Mouse (Mus musculus): ENCODE data around the gene Srsf7. TPM values are rescaled to one million over a fixed set of nuclear protein-coding genes. Genes with fewer than 3 reads are reported as not detected.
A peak's percentile ranks its signal among the peaks of the same experiment; 100 is the strongest.
"Not testable (repeated sequence)": the region's sequence is repeated elsewhere in the genome, so short reads cannot be mapped to it uniquely, and the experiment has no call there.

Gene Srsf7
- 10 to 100 TPM; 22.9 to 27.4 TPM for total RNA-seq (2021)
- long read RNA-seq, experiment 1, transcript Srsf7-201 (8 exons, 2,288 nt) = major isoform, 5 of 11 reads
- long read RNA-seq, experiment 1, partial matches to known transcripts = 0 of 11 reads
- long read RNA-seq, experiment 1, other reads (novel, unspliced or antisense) = 0 of 11 reads
- long read RNA-seq, experiment 2, transcript Srsf7-208 (8 exons, 1,040 nt) = minor isoform, 11 of 37 reads
- long read RNA-seq, experiment 2, transcript Srsf7-201 (8 exons, 2,288 nt) = major isoform, 14 of 37 reads
- long read RNA-seq, experiment 2, partial matches to known transcripts = 0 of 37 reads
- long read RNA-seq, experiment 2, other reads (novel, unspliced or antisense) = 10 of 37 reads

DNA sequence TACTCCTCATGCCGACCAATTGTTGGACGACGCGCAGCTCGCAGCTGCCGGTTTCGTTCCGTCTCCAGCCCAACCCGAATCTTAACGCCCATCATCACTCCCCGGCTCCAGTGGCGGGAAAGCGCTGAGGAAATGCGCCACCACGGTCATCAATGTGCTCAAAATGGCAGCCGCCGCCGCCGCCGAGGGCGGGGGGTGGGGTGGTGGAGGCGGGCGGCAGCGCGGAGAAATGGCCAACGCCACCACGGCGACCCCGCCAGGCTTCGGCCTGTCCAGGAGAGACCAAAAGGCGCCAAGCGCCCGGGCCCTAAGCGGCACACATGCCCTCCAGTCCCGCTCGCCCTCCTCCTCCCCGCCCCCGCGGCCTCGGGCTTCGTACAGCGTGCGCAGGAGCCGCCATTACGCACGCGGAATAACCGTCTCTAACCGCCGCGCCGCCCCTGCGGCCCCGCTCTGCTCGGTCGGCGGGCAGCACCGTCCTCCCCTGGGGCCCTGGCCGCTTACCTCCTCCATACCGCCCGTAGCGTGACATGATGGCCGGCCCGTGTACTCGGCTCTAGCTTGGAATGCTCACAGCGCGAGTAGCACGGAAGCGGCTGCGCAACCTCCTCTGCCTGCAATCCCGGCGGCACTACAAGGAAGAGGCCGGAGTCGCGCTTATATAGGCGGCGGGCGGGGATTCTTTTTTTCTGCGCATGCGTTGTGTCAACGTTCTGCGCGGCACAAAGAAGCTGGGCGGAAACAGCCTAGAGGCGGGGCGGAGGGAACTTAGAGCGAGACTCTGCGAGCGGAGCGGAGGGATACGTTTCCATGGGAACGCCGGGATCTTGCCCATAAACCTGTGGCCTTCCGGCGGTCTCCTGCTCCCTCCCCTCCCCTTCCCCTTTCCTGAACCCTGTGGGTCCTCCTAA is at the start of gene Srsf7, which contains the start of gene Ttc39d:
TSS of gene Srsf7 (minus strand) at position 637 of the 911 bp plus-strand sequence.
TSS of gene Ttc39d (plus strand) at position 790 of the 911 bp plus-strand sequence.
- intact Hi-C loops (cut with DNase I) = no loop called here
- peak; percentile 97 to 99 for DNase-seq

DNA sequence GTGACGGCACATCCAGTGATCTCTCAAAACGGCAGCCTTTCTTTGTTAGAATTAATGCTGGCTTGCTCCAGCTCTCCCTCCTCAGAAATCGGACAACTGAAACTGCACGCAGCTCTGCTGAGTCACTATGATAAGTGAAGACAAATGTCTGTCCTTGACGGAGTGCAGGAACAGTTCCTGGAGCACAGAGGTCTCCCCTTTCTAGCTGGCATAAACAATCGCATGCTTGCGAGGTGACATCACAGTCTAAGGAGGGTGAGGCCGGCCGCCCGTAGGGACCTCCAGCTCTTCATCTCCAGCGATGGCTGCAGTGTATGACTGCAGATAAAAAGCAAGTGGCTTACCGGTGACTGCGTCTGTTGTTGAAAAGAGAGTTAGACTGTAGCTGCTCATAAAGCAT is 48.1 kb upstream of the Srsf7 start:
- intact Hi-C loops (cut with DNase I) = no loop called here
- DNase-seq = peak; percentile 57 to 59

DNA sequence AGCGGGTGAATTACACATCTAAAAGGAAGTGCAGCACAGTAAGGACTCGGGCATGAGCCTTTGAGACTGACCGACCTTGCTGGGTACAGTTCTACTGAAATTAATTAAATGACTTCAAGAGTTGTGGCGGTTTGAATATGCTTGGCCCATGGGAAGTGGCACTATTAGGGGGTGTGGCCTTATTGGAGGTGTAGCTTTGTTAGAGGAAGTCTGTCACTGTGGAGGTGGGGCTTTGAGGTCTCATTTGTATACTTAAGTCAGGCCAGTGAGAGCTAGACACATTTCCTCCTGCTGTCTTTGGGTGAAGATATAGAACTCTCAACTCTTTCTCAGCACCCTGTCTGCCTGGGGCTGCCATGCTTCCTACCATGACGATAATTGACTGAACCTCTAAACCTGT is 47.3 kb upstream of the Srsf7 start:
- intact Hi-C loops (cut with DNase I) = no loop called here
- no peak for DNase-seq

DNA sequence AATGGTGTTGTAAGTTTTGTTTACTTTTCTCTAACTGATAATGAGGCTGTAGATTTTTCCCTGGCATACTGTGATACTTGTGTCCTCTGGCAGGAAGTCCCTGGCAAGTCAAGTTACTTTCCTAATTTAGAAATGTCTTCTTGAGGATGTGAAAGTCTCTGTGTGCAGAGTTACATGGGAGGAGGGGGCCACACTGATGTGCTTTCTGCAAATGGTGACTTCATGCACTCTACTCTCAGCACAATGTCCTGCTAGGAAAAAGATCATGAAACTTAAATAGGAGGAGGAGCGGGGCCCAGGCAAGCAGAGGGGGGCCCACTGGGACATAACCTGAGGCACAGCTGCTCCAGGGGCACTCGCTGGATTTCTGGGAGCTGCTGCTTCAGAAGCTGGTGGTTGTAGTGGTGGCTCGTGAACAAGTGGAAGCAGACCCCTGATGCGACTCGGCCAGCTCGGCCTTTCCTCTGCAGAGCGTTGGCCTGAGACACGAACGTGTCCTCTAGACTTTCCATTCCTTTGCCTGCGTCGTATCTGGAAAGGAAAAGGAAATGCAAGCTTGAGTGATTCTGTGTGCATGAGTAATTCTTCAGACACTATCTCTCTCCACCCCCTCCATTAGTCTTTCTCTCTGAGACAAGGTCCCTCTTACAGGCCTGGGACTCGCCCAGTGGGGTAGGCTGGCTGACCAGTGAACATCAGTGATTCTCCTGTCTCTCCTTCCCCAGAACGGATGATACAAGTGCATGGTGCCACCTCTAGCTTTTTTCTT is 45.8 kb upstream of the Srsf7 start:
- no peak for DNase-seq

DNA sequence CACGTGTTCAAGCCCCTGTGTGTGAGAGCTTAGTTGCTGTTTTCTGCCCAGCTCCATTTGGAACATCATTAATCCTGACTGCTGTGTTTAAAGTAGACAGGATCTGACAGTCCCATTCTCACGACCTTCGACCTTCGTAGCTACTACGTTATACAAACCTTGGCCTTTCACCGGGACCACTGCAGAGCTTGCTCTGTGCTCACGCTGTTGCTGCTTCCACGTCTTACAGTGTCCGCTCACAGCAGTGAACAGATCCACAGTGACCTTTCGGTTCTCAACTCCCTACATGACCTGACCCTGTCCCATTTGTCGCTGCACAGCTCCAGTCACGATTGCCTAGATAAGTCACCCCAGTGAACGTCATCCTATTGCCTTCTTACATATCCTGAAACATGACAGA is 36.0 kb upstream of the Srsf7 start:
- intact Hi-C loops (cut with DNase I) = no loop called here

More for the DNA sequence above, 45.8 kb upstream of the Srsf7 start:
- intact Hi-C loops (cut with DNase I) = no loop called here

DNA sequence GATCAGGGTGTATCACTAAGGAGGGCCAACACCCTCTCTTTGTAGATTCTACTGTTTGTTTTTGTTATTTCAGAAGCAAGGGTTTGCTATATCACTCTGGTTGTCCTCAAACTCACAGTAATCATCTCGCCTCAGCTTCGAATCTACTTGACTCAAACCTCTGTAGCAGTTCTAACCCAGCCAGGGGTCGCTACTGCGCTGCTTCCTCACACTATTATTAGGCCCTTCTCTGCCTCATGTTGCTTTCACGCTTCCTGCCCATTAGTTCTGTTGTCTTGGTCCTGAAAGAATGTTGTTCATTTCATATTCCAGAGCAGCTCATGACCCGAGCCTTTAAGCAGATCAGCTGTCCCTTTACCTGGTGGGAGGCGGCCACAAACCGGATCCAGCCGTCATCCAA is 34.5 kb upstream of the Srsf7 start:
- intact Hi-C loops (cut with DNase I) = no loop called here
- DNase-seq = no peak

More for the DNA sequence above, 36.0 kb upstream of the Srsf7 start:
- no peak for DNase-seq

DNA sequence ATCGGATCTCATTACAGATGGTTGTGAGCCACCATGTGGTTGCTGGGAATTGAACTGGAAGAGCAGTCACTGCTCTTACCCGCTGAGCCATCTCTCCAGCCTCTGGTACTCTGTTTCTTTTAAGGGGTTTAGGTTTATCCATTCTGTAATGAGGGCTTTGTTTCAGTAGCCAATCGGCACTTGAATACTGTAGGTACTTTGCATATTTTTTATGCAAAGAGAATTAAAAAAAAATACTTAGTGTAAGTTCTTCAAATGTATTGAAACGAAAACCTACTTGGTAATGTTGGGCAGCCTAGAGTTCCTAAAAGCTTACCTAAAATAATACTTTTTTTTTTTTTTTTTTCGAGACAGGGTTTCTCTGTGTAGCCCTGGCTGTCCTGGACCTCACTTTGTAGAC is 30.4 kb upstream of the Srsf7 start:
- intact Hi-C loops (cut with DNase I) = no loop called here
- DNase-seq = no peak

DNA sequence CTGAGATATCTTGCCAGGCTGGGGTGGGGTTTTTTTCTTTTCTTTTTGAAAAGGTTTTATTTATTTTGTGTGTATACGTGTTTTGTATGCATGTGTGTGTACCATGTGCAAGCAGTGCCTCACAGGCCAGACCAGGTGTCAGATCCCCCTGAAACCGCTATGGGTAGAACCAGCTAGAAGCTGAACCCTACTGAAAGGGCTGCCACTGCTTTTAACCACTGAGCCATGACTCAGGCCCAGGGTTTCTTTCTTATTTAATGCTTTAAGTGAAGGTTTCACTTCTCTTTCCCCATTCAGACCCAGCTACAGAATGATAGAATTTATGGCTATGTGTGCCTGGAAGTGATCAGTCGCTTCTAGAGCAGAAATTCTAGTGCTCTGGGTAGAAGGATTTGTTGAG is 29.7 kb upstream of the Srsf7 start:
- DNase-seq = no peak
- intact Hi-C loops (cut with DNase I) = no loop called here

DNA sequence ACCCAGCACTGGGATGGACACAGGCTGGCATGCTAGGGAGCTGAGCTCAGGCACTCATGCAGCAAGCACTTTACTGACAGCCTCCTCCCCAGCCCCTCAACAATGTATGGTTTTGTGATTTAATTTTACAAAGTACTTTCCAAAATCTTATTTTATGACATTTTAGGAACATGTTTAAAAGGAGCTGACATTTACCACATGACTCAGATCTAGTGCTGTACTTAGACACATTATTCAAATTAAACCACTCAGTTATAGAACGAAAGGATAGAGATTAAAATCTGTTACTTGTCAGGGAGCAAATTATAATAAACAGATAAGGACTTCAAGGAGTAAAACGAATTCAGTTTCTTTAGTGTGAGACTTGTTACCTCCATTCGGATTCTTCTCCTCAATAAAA is 28.4 kb upstream of the Srsf7 start:
- intact Hi-C loops (cut with DNase I) = no loop called here
- DNase-seq = no peak

DNA sequence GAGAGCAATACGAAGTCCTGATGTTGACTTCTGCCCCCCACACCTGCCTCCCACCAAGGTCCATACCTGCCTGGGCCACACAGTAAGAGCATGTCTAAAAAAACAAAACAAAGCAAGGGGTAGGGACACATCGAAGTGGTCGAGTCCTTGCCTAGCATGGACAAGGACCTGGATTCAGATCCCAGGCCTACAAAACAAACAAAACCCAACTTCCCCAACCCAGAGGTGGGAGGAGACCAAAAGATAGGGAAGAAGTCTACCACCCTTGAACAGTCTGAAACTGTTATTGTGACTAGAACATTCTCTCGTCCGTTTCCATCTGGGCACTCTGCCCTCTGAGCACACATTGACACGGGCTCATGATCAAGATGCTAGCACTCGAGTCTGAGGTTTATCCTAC is 27.3 kb upstream of the Srsf7 start:
- intact Hi-C loops (cut with DNase I) = no loop called here
- no peak for DNase-seq

DNA sequence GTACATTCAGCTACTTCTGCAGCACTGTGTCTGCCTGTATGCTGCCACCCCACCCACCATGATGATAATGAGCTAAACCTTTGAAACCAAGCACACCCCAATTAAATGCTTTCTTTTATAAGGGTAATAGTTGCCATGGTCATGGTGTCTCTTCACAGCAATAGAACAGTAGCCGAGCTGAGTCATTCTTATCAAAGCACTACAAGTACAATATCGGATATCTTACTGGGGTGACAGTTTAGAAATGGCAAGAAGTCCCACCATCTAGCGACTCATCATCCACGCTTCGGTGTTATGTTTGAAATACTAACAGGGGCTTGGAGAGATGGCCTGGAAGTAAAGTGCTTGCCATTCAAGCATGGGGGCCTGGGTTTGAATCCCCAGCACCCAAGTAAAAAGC is 26.7 kb upstream of the Srsf7 start:
- intact Hi-C loops (cut with DNase I) = no loop called here
- no peak for DNase-seq

DNA sequence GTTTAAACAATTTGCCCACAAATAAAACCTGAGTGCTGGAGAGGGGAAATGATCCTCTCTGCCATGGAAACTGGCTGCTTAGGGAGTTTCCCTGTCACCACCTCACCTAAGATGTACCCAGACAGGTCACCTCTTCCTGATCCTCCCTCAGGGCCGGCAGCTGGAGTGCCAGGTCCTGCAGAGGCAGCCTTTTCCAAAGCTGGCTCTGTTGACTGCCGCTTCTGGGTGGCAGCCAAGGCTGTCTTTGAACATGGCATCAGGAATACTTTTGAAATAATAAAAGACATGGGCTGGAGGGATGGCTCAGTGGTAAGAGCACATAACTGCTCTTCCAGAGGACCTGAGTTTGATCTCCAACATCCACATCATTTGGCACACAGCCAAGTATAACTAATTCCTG is 22.3 kb upstream of the Srsf7 start:
- DNase-seq = no peak
- intact Hi-C loops (cut with DNase I) = no loop called here

DNA sequence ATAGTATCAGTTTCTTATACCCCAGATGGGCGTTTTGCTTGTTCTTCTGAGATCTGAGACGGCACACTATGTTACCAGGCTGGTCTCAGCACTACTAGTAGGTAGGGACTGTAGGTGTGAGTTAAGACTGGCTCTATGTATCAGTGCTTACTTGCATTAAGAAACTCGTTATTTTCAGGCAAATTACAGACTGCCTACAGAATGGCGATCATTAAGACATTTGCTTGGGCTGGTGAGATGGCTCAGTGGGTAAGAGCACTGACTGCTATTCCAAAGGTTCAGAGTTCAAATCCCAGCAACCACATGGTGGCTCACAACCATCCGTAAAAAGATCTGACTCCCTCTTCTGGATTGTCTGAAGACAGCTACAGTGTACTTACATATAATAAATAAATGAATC is 18.0 kb upstream of the Srsf7 start:
- intact Hi-C loops (cut with DNase I); DNase-seq: not testable (repeated sequence)

DNA sequence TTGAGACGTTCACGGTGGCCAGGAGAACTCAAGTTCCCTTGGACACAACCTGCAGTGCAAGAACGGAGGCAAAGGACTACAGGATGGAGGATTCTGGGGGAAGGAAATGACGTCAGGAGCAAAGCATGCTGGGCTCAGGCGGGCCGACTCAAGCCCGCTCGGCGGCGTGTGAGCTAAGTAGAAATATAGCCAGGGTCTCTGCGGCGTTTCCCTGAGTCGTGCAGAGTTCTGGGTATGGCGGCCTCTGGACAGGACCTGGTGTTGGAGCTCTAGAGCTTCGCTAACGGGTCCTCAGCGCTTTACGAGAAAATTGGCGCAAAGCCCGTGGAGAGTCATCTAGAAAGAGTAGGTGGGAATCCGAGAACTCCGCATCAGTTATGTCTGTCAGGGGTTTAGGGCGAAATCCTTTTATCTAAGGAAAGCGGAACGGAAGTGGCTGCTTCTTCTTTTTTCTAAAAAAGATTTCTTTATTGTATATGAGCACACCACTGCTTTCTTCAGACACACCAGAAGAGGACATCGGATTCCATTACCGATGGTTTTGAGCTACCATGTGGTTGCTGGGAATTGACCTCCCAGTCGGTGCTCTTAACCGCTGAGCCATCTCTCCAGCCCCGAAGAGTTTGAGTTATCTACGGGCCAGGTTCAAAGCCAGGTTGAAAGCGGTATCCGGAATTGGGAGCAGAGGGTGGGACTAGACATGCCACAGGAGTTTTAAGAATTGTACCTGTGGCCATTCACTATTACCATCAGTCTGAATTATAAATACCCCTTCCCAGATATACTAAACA is 17.4 kb upstream of the Srsf7 start, which contains the start of gene Gemin6:
TSS of gene Gemin6 (plus strand) at position 116 of the 791 bp plus-strand sequence.
- intact Hi-C loops (cut with DNase I) = no loop called here
- peak; percentile 60 to 68 for DNase-seq

DNA sequence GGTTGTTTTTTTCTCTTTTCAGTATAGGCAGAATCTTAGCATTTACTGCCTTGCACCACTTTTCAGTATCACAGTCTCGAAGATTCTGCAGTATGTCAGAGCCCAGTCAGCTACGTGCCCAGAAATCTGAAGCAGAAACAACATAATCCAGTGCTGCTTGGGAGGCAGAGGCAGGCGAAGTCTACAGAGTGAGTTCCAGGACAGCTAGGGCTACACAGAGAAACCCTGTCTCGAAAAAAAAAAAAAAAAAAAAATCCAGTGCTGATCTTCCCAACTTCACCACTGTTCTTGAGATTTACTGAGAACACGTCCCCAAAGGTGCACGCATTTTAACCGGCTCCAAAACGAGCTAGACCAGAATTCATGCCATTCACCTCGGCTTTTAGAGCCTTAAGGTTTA is 16.7 kb upstream of the Srsf7 start:
- no peak for DNase-seq
- intact Hi-C loops (cut with DNase I) = no loop called here

DNA sequence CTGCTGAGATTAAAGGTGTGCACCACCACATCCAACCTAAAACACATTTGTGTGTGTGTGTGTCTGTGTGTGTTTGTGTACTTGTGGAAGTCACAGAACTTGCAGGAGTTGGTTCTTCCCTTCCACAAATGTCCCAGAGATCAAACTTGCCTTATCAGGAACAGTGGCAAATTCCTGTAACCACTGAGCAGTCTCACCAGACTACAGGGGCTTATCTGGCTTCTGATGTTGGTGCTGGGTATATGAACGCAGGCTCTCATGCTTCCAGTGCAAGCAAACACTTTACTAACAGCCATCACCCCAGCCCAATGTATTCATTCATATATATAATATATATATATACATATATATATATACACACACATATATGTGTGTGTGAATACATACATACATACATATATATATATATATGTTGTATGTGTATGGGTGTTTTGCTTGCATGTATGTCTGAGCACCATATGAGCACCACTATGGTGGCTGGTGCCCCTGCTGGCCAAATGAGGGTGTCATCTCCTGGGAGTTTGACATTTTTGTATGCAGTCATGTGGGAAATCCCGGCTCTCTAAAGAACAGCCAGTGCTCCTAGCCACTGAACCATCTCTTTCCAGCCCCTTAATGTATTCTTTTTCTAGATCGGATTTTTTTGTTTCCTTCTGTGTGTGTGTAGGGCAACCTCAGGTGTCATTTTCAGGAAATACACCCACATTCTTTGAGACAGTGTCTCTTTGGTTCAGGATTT is 15.0 kb upstream of the Srsf7 start:
- intact Hi-C loops (cut with DNase I) = no loop called here
- no peak for DNase-seq

DNA sequence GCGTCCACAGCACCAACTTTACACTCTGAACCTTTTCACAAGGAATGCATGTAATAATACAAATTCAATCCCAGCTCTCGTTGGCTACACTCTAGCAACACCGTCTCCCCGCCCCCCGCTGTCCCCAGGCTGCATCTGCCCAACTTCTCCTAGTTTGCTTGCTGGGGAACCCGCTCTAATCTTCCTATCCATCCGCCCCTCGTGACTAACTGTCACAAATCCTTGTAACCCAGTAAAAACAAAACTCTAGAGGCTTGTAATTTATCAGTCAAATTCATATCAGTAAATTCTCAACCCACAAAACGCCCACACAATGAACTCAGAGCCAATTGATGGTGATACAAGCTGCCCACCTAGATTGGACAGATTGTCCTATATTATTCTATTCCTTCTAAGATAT is 14.1 kb upstream of the Srsf7 start:
- DNase-seq = no peak
- intact Hi-C loops (cut with DNase I) = no loop called here

DNA sequence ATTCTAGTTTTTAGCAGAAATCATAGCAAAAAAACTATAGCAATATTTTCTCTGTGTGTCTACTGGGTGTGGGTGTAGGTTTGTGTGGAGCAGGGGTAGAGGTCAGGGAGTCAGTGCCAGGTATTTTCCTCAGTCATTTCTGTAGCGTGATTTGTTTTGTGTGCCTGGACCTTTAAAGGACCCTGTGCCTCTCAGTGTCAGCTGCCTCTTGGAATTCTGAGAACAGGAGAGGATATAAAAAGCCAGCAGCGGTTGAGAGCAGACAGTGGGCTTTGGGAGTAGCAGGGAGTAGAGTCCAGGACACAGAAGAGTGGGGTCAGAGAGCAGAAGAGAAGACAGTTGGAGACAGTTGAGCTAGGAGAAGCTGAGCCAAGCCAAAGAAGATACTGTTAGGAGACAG is 13.0 kb upstream of the Srsf7 start:
- DNase-seq = no peak
- intact Hi-C loops (cut with DNase I) = no loop called here

DNA sequence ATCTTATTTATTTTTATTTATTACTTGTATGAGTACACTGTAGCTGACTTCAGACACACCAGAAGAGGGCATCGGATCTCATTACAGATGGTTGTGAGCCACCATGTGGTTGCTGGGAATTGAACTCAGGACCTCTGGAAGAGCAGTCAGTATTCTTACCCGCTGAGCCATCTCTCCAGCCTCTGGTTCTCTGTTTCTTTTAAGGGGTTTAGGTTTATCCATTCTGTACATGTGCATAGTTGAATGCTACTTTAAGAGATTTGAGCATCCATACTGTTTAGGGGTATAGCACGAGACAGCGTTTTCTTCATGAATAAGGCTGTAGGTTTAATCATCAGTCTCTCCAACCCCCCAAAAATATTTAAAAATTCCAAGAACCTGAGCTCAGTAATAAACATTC is 6.9 kb upstream of the Srsf7 start:
- DNase-seq; intact Hi-C loops (cut with DNase I): not testable (repeated sequence)

Data from gastrocnemius, postnatal 36 days (tissue).